Mouse (Mus musculus) midbrain, embryonic 14.5 days (tissue): ENCODE results near the gene Ankrd50. TPM values are rescaled to one million over a fixed set of nuclear protein-coding genes. Genes with fewer than 3 reads are reported as not detected.

Source experiments
- ATAC-seq: fragments of 200-750 bp; cut with Nextera tagmentation; 2 replicates; pipeline ENCODE4 v1.8.0; 2017; ENCODE audit warnings: moderate number of reproducible peaks, moderate library complexity; ENCODE audit not compliant: low FRiP score, low TSS enrichment
- DNase-seq: peaks from one replicate; pipeline ENCODE4 v3.0.0-alpha.2; 2015
- H3K27ac ChIP-seq: fragments of 300-500 bp; sonication (generic); replicated peaks from 2 replicates; pipeline ENCODE4 v1.5.1; 2014; ENCODE audit warnings: mild to moderate bottlenecking, low read depth, low read length, moderate library complexity
- H3K27me3 ChIP-seq: fragments of 300-500 bp; sonication (generic); 2 replicates; pipeline ENCODE4 v1.6.1; 2014; ENCODE audit warnings: low read length, control low read depth, mixed read lengths; ENCODE audit not compliant: control insufficient read depth, insufficient read depth
- H3K36me3 ChIP-seq: fragments of 300-500 bp; sonication (generic); 2 replicates; pipeline ENCODE4 v1.6.1; 2014; ENCODE audit warnings: low read length, control low read depth; ENCODE audit not compliant: control insufficient read depth, insufficient read depth
- H3K4me1 ChIP-seq: fragments of 300-500 bp; sonication (generic); 2 replicates; pipeline ENCODE4 v1.6.1; 2014; ENCODE audit warnings: mild to moderate bottlenecking, antibody characterized with exemption, low read length, control low read depth; ENCODE audit not compliant: control insufficient read depth, insufficient read depth
- H3K4me2 ChIP-seq: fragments of 300-500 bp; sonication (generic); 2 replicates; pipeline ENCODE4 v1.6.1; 2014; ENCODE audit warnings: mild to moderate bottlenecking, low read length, moderate library complexity
- H3K4me3 ChIP-seq: fragments of 300-500 bp; sonication (generic); replicated peaks from 2 replicates; pipeline ENCODE4 v1.5.1; 2014; ENCODE audit warnings: low read depth, low read length
- H3K9ac ChIP-seq: fragments of 300-500 bp; sonication (generic); replicated peaks from 2 replicates; pipeline ENCODE4 v1.6.1; 2014; ENCODE audit warnings: mild to moderate bottlenecking, low read length, moderate library complexity
- H3K9me3 ChIP-seq: fragments of 300-500 bp; sonication (generic); 2 replicates; pipeline ENCODE4 v1.6.1; 2016; ENCODE audit warnings: low read length, control low read depth, mixed read lengths; ENCODE audit not compliant: control insufficient read depth
- WGBS: fragments of 180-500 bp; shearing (Covaris S2); extraction: QIAGEN DNeasy Blood & Tissue Kit; methylation state at CpG from one replicate; pipeline ENCODE4 v1.1.7; 2014; 5-methylcytosine and 5-hydroxymethylcytosine counted together
- polyA plus RNA-seq: library from polyadenylated mRNA; unstranded; fragments of >200 nt; fragmentation: Nextera tagmentation; extraction: Ambion mirVana; gene quantifications from 2 replicates; pipeline ENCODE4 v1.2.1, GENCODE M21; 2014

The Ankrd50 gene
- 26.1 and 37.1 TPM in 2 replicates for polyA plus RNA-seq

DNA sequence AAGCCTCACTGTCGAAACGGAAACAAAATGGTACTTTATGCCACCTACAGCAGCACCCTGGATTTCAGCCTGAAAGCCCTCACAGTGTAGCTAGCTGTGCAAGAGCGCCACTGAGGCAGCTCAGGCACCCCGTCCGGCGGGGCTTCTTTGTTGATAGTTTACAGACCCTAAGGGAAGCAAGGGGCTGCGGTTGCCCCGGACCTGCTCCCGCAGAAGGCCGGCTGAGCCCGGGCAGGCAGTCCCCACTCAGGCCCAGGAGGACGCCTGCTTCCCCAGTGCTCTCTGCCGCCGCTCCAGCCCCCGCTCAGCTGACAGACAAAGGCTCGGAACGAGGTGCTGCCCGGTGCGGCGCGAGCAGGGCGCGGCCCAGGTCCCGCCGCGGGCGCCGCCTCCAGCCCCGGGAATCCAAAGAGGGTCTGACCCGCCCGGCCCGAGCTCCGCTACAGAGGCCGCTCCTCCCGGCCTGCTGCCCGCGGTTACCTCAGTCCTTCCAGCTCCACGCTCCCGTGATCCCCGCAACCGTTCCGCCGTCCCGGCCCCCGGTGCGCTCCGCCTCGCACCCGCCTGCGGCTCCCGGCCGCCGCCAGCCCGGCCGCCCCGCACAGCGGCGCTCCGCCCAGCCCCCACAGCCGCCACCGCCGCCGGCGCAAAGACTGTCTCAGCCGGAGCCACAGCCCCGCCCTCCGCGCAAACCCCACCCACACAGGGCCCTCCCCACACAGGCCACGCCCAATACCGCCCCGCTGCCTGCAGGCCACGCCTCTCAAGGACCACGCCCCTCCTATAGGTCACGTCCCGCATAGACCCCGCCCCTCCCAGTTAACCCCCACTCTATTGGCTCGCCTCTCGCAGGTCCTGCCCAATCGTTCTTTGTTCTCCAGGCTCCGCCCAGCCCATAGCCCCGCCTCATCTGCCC, at the start of gene Ankrd50:
Gene Ankrd50, minus strand, starts transcription at position 654 of the 916 bp plus-strand sequence.
- peak within 1 kb of the TSS; percentile 78 for H3K4me2 ChIP-seq
- peaks cover 34% of the 10 kb centered on the region for H3K4me1 ChIP-seq
- H3K27me3 ChIP-seq, result no peaks in the 10 kb centered on the region
- DNase-seq, result peak; percentile 99
- ATAC-seq, result peak; percentile 97
- no peaks in the 10 kb centered on the region for H3K36me3 ChIP-seq
- peak within 1 kb of the TSS; percentile 94 for H3K27ac ChIP-seq
- H3K4me3 ChIP-seq, result peak within 1 kb of the TSS; percentile 93
- WGBS, result 1% methylated on average over 80 of the region's 81 CpGs
- H3K9me3 ChIP-seq, result no peaks in the 10 kb centered on the region
- peak within 1 kb of the TSS; percentile 96 for H3K9ac ChIP-seq

DNA sequence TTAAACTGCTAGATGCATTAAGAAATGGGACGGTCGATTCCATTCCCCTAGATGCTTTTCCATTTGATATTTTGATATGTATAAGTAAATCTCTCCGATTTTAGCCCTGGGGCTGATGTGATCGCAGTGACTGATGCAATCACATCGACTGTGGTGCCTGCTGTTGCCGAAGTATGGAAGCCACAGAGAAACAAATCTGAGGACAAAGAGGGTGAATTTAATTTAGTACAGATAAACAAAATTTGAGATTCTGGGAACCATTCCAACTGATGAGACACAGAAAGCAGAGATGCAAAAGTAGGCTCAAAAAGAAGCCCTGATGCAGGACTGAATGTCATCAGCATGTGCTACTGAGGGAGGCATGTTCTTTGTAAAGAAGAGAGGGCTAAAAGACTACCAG, 49.6 kb upstream of the Ankrd50 start:
- ATAC-seq (no peak), DNase-seq (peak; percentile 9)
- no peaks in the 10 kb centered on the region for H3K4me1 ChIP-seq
- H3K4me2 ChIP-seq, result no peak overlapping the region
- no peaks in the 10 kb centered on the region for H3K36me3 ChIP-seq
- no peak overlapping the region for H3K27ac ChIP-seq
- no peaks in the 10 kb centered on the region for H3K27me3 ChIP-seq
- H3K4me3 ChIP-seq, result no peak overlapping the region
- 83% methylated on average over 6 of the region's 6 CpGs for WGBS
- no peak overlapping the region for H3K9ac ChIP-seq
- no peaks in the 10 kb centered on the region for H3K9me3 ChIP-seq

DNA sequence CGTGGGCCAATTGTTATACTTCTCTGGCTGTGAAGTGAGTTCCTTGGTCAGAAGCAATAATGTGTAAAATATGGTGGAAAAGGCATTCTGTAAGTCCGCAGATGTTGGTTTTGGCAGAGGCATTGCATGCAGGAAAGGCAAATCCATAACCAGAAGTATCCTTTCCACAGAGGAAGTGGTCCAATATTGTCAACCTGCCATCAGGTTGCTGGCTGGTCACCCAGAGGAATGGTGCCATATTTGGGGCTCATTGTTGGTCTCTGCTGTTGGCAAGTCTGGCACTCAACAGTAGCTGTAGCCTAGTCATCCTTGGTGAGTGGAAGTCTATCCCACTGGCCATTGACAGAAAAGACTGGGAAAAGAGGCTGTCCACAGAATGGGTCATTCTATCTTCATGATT, 35.8 kb upstream of the Ankrd50 start:
- Histone ChIP-seq H3K4me3 (no peak overlapping the region), H3K9ac (no peak overlapping the region), H3K27me3 (no peaks in the 10 kb centered on the region), H3K36me3 (no peaks in the 10 kb centered on the region), H3K27ac (no peak overlapping the region), H3K4me1 (no peaks in the 10 kb centered on the region; the same call in 1 of the 2 replicates), H3K4me2 (no peak overlapping the region), H3K9me3 (no peaks in the 10 kb centered on the region)
- ATAC-seq, result no peak
- no peak for DNase-seq
- 89% methylated on average over 2 of the region's 2 CpGs for WGBS

DNA sequence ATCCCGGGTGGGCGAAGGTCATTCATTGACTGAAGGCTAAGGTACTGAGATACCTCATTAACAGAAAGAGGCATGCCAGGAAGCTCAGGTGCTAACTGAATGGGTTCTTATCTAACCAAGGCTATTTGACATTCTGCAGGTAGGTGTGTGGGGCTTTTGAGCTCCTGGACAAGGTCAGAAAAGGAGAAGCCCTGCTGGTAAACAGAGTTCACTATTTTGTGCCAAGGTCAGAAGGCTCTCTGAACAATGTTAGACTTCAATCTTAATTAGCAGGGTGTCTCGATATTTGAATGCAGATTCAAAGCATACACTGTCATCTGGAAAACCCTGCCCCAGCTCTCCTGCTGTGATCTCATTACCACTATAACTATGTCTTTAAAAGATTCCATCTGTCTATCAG, 35.3 kb upstream of the Ankrd50 start:
- H3K27ac ChIP-seq, result no peak overlapping the region
- H3K9ac ChIP-seq, result no peak overlapping the region
- WGBS, result 75% methylated on average over 3 of the region's 3 CpGs
- H3K36me3 ChIP-seq, result no peaks in the 10 kb centered on the region
- no peak for ATAC-seq
- no peaks in the 10 kb centered on the region for H3K27me3 ChIP-seq
- H3K4me3 ChIP-seq, result no peak overlapping the region
- no peak overlapping the region for H3K4me2 ChIP-seq
- DNase-seq, result no peak
- no peaks in the 10 kb centered on the region; the same call in 1 of the 2 replicates for H3K4me1 ChIP-seq
- no peaks in the 10 kb centered on the region for H3K9me3 ChIP-seq

DNA sequence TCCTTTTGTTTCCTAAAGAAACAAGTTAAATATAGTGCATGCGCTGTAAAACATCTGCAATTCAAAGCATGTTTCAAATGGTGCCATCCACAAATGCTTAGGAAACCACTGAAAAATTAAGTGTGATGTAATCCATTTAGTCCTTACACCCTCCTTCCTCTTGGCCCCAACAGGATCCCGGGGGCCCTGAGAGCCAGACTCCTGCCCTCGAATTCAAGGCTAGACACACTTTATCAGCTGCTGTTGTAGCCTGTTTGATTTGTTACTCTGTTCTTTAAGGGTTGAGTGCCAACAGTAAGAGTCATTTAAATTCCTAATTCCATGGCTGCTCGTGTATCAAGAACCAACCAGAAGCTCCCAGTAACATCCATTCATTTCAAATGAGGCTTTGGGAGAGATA, 19.0 kb upstream of the Ankrd50 start:
- no peaks in the 10 kb centered on the region for H3K36me3 ChIP-seq
- H3K9me3 ChIP-seq, result no peaks in the 10 kb centered on the region
- no peak overlapping the region for H3K9ac ChIP-seq
- H3K27me3 ChIP-seq, result no peaks in the 10 kb centered on the region
- no peak overlapping the region for H3K27ac ChIP-seq
- no peak overlapping the region for H3K4me2 ChIP-seq
- 75% methylated on average over 4 of the region's 4 CpGs for WGBS
- H3K4me1 ChIP-seq, result no peaks in the 10 kb centered on the region
- no peak for DNase-seq
- no peak overlapping the region for H3K4me3 ChIP-seq
- ATAC-seq, result no peak

DNA sequence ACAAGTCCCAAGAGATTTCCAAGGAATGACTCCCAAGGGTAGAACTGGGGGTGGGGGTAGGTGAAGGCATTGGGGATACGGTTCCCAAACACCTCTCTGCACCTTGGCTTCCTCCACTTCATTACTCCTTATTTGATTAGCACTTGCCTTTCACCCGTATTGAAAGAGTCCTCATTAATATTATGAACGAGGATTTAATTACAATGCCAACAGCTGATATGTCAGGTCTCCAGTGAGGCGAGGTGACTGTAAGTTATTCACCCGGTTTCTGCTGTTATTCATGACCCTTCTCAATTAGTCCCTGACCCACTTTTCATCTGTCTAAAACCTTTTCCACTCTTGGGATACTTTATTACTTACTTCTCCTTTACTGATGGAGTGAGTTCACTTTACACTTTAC, 17.5 kb upstream of the Ankrd50 start:
- DNase-seq (no peak), ATAC-seq (no peak)
- Histone ChIP-seq H3K9ac (no peak overlapping the region), H3K36me3 (no peaks in the 10 kb centered on the region), H3K4me2 (no peak overlapping the region), H3K27ac (no peak overlapping the region), H3K27me3 (no peaks in the 10 kb centered on the region), H3K9me3 (no peaks in the 10 kb centered on the region), H3K4me3 (no peak overlapping the region), H3K4me1 (no peaks in the 10 kb centered on the region)
- 45% methylated on average over 5 of the region's 5 CpGs for WGBS

DNA sequence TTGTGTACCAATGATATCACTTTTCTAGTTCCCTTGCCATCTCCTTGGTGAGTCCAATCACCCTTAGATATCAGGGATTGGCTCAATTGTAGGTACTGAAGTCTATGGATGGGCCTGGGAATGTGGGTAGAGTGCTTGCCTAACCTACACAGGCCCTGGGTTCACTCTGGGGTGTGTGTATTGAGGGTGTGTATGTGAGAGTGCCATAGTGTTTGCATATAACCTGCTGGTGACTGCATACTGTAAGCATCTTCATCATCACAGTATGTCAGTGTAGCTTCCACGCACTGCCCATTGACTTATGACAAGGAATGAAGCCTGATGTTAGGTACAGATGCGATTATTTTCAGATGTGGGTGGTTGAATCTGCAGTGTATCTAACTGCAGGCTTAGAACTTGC, 17.1 kb upstream of the Ankrd50 start:
- Histone ChIP-seq H3K36me3 (no peaks in the 10 kb centered on the region), H3K27me3 (no peaks in the 10 kb centered on the region), H3K9me3 (no peaks in the 10 kb centered on the region), H3K4me2 (no peak overlapping the region), H3K4me1 (no peaks in the 10 kb centered on the region), H3K4me3 (no peak overlapping the region), H3K9ac (no peak overlapping the region), H3K27ac (no peak overlapping the region)
- DNase-seq (no peak), ATAC-seq (no peak)
- WGBS, result 94% methylated on average over 2 of the region's 2 CpGs

DNA sequence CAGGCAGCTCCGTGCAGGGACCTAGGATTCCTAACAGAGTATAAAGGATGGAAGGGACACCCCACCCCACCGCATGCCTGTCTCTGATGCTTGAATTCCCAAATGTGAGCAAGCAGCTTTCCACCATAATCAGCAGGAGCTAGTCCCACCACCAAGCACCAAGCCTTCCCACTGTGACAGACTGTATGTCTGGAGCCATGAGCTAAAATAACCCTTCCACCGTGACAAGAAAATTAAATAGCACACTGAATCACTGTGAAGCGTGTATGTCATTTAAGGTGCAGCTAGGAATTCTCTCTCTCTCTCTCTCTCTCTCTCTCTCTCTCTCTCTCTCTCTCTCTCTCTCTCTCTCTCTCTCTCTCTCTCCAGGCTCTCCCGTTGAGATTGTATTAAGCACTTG, 16.7 kb upstream of the Ankrd50 start:
- H3K4me2 ChIP-seq, result no peak overlapping the region
- no peaks in the 10 kb centered on the region for H3K36me3 ChIP-seq
- WGBS, result 72% methylated on average over 5 of the region's 5 CpGs
- no peak overlapping the region for H3K4me3 ChIP-seq
- no peak for DNase-seq
- no peak overlapping the region for H3K27ac ChIP-seq
- H3K27me3 ChIP-seq, result no peaks in the 10 kb centered on the region
- no peak for ATAC-seq
- H3K9me3 ChIP-seq, result no peaks in the 10 kb centered on the region
- H3K4me1 ChIP-seq, result no peaks in the 10 kb centered on the region
- H3K9ac ChIP-seq, result no peak overlapping the region

DNA sequence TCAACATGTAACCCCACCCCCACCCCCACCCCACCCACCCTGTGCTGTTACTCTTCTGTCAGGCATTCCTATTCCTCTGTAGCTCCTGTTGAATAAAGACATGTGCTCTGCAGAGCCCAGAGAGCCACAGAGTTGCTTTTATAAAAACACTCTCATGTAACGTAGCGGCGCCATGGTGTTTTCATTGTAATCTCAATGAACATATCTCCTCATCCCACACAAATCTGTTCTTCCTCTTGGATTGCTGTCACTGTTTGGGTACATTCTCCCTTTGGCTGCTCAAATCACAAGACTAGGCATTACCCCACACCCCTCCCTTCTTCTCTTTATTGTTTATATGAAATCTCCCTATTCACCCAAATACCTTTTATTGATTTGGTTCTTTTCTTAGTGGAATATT, 13.9 kb upstream of the Ankrd50 start:
- no peak overlapping the region for H3K4me3 ChIP-seq
- no peak for ATAC-seq
- H3K4me2 ChIP-seq, result no peak overlapping the region
- H3K27me3 ChIP-seq, result no peaks in the 10 kb centered on the region
- DNase-seq, result no peak
- no peaks in the 10 kb centered on the region for H3K9me3 ChIP-seq
- H3K27ac ChIP-seq, result no peak overlapping the region
- H3K9ac ChIP-seq, result no peak overlapping the region
- WGBS, result 91% methylated on average over 3 of the region's 3 CpGs
- no peaks in the 10 kb centered on the region for H3K4me1 ChIP-seq
- no peaks in the 10 kb centered on the region for H3K36me3 ChIP-seq
